Mouse (Mus musculus): Measurements from ENCODE around the gene Cideb. TPM values are rescaled to one million over a fixed set of nuclear protein-coding genes. Genes with fewer than 3 reads are reported as not detected.

Cideb gene
- polyA plus RNA-seq, 3 experiments from 2014 or later = not detected

- ATAC-seq = peak; percentile 60
Observed at GRCm38 (mm10) chr14:55721700-55722437, 36.4 kb downstream of the Cideb start, which contains the start of gene Rabggta. Gene Rabggta, minus strand, starts transcription at chr14:55722263.

- ATAC-seq = no peak
Observed at GRCm38 (mm10) chr14:55721076-55721475, 37.2 kb downstream of the Cideb start.

DNA sequence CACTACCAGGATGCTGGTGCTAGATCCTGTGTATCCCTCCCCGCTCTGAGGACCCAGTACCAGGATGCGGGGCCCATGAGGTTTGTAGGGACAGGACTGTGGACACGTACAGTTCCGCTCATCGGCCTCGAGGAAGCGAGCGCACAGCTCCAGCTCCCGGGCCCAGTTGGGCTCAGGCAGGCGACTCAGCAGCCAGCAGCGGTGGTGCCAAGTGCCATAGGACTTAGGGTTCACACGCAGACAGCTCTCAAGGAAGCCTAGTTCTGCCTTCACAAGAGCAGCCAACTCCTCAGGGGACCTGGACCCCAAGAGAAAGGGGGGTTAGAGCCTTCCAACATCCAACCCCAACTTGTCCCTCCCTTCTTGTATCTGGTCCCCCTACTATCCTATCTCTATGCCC, 37.6 kb downstream of the Cideb start:
- no peak for ATAC-seq

- no peak for ATAC-seq
Observed at GRCm38 (mm10) chr14:55719737-55720136, 38.5 kb downstream of the Cideb start.

DNA sequence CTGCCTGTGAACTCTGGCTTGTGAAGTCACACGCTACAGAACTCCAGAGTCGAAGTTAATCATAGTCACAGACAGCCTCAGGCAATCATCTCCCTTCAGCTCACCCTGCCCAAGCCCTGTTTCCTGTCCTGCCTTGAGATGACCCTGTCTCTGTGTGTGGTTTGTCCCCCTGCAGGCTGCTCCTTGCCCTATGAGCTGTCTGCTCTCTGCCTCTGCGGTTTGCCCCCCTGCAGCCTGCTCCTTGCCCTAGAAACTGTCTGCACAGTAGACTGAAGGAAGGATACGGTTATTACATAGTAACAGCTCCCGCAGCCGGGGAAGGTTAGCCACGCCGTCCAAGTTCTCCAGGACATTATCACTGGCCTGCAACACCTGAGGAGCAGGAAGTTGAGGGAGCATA, 41.4 kb downstream of the Cideb start:
- ATAC-seq = no peak

- no peak for ATAC-seq
Observed at GRCm38 (mm10) chr14:55716271-55716670, 42.0 kb downstream of the Cideb start.

- no peak for ATAC-seq
Observed at GRCm38 (mm10) chr14:55714893-55715292, 43.4 kb downstream of the Cideb start.

GRCm38 (mm10) chr14:55713729-55714122, 44.5 kb downstream of the Cideb start, which contains the start of gene Tgm1:
Gene Tgm1, minus strand, starts transcription at chr14:55713926.
- ATAC-seq = no peak

DNA sequence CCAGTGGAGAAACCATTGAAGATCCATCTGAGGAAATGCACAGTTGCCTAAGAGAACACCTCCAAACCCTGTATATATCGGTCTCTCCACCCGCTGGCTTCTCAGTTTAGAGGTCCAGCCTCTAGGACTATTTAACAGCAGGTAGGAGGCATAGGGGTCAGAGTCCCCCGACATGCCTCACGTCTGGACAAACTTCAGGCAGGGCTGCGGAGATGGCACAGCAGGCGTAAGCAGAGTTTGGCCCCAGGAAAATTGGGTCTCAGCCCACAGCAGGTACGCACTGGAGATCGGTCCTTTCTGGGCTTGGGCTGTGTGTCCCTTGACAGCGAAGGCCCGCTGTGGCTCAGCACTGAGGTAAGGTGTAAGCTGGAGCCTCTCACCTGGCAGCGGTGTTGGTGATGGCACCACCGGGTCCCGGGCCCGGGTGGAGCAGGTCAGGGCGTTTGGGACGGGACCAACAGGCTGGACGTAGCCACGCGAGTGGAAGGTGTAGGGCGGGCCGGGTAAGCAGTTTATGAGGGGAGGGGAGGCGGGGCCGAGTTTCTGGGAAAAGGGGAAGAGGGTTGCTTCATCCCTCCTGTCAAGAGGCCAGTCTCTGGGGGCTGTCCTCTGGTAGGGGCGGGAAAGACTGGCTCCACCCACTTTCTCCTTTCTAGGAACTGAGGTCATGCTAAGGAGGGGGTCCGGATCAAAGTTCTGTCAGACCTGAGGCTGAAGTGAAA, 45.1 kb downstream of the Cideb start:
- no peak for ATAC-seq

DNA sequence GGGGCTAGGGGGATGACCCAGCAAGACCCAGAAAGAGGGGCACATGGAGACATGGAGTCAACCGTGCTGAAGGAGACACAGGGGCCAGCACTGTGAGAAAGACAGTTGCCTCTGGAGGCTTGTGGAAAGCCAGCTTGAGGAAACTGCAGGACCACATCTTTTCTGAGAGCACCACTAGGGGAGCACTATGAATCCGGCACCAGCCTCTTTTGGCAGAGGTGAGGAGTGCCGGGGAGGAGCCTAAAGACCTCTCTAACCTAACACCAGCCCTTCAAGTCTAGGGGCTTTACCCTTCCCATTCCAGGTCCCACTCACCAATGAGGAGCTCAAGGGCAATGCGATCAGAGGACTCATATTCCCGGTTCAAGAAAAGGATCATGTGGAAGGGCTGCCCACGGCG, 46.5 kb downstream of the Cideb start:
- no peak for ATAC-seq

DNA sequence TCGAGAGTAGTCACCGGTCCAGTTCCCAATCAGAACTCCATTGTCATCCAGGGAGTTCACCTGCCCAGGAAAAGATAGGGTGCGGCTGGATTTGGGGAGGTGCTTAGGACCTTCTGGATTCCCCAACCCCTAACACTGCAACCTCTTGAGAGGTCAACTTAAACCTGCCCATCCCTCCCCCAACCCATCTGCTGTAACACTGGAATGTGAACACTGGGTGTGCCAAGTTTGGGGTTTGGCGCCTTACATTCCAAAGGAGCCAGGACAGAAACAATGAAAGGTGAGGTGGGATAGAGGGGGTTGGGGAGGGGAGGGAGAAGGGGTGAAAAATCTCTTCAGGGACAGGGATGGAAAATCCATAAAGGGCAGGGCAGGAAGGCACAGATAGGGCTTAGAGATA, 48.7 kb downstream of the Cideb start:
- no peak for ATAC-seq

DNA sequence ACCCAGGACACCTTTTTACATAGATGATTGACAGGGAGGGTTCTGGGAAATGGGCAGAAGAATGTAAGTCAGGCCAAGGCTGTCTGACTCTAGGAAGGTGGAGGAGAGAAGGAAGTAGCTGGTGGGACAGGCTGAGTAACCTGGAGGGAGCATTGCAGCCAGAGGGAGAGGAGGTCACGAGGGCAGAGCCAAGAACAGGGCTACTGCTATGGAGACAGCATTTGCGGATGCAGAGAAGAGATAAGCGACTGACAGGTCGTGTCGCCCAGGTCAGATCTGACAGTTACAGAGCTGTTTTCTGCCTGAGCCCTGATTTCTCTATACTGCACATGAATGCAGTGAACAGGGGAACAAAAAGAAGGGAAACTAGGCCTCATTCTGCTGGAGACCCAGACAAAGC, 50.9 kb downstream of the Cideb start:
- no peak for ATAC-seq

- no peak for ATAC-seq
Observed at GRCm38 (mm10) chr14:55706051-55706600, 52.1 kb downstream of the Cideb start.

Other genes starting within 250 kb of the Cideb start
- gene Cpne6, start 248.0 kb downstream of the Cideb start, polyA plus RNA-seq (2017; shearing (Covaris generic)) = not detected
- under 1 TPM in 1 of 3 experiments, not detected in 2; 0.08 TPM for gene Nrl, start 233.5 kb downstream of the Cideb start, polyA plus RNA-seq (2017; shearing (Covaris generic))
- gene Pck2, start 218.2 kb downstream of the Cideb start, polyA plus RNA-seq (2017; shearing (Covaris generic)) = 10 to 100 TPM; 31.9 to 37.5 (median 35.9) TPM
- gene Dcaf11, start 198.5 kb downstream of the Cideb start, polyA plus RNA-seq (2017; shearing (Covaris generic)) = 100 to 1,000 TPM in 1 of 3 experiments, 10 to 100 TPM in 2; 73.9 to 107 (median 81.0) TPM
- 1 to 10 TPM; 1.4 to 3.2 (median 3.2) TPM for gene A730061H03Rik, start 198.1 kb downstream of the Cideb start, polyA plus RNA-seq (2017; shearing (Covaris generic))
- not detected for gene Fitm1, start 182.8 kb downstream of the Cideb start, polyA plus RNA-seq (2017; shearing (Covaris generic))
- gene Psme1, start 180.3 kb downstream of the Cideb start, polyA plus RNA-seq (2017; shearing (Covaris generic)) = 100 to 1,000 TPM; 667 to 812 (median 693) TPM
- gene Emc9, start 173.2 kb downstream of the Cideb start, polyA plus RNA-seq (2017; shearing (Covaris generic)) = 10 to 100 TPM; 19.1 to 25.6 (median 23.3) TPM
- gene Psme2, start 167.3 kb downstream of the Cideb start, polyA plus RNA-seq (2017; shearing (Covaris generic)) = 1,000 to 10,000 TPM in 1 of 3 experiments, 100 to 1,000 TPM in 2; 828 to 1,360 (median 869) TPM
- 10 to 100 TPM; 26.7 to 37.2 (median 35.3) TPM for gene Rnf31, start 166.8 kb downstream of the Cideb start, polyA plus RNA-seq (2017; shearing (Covaris generic))
- gene Irf9, start 154.9 kb downstream of the Cideb start, polyA plus RNA-seq (2017; shearing (Covaris generic)) = 100 to 1,000 TPM; 120 to 174 (median 141) TPM
- gene Rec8, start 140.4 kb downstream of the Cideb start, polyA plus RNA-seq (2017; shearing (Covaris generic)) = 1 to 10 TPM in 2 of 3 experiments, not detected in 1; 2.7 to 4.0 TPM
- 10 to 100 TPM; 21.1 to 39.8 (median 36.3) TPM for gene Ipo4, start 122.5 kb downstream of the Cideb start, polyA plus RNA-seq (2017; shearing (Covaris generic))
- 1 to 10 TPM in 2 of 3 experiments, under 1 TPM in 1; 0.44 to 2.8 (median 2.5) TPM for gene Gm49378, start 120.6 kb downstream of the Cideb start, polyA plus RNA-seq (2017; shearing (Covaris generic))
- 10 to 100 TPM; 36.3 to 45.0 (median 39.3) TPM for gene Tm9sf1, start 114.7 kb downstream of the Cideb start, polyA plus RNA-seq (2017; shearing (Covaris generic))
- gene Tssk4, start 108.3 kb downstream of the Cideb start, polyA plus RNA-seq (2017; shearing (Covaris generic)) = 1 to 10 TPM in 2 of 3 experiments, under 1 TPM in 1; 0.68 to 2.2 (median 1.2) TPM
- gene Mdp1, start 98.0 kb downstream of the Cideb start, polyA plus RNA-seq (2017; shearing (Covaris generic)) = 100 to 1,000 TPM in 1 of 3 experiments, 10 to 100 TPM in 2; 89.2 to 101 (median 95.6) TPM
- gene Gmpr2, start 86.5 kb downstream of the Cideb start, polyA plus RNA-seq (2017; shearing (Covaris generic)) = 10 to 100 TPM; 25.8 to 33.9 (median 29.9) TPM
- 100 to 1,000 TPM; 335 to 412 (median 375) TPM for gene Nedd8, start 86.3 kb downstream of the Cideb start, polyA plus RNA-seq (2017; shearing (Covaris generic))
- 10 to 100 TPM; 26.4 to 30.7 (median 30.2) TPM for gene Tinf2, start 76.6 kb downstream of the Cideb start, polyA plus RNA-seq (2017; shearing (Covaris generic))
- not detected for gene Tgm1, start 44.5 kb downstream of the Cideb start, polyA plus RNA-seq (2017; shearing (Covaris generic))
- gene Rabggta, start 36.2 kb downstream of the Cideb start, polyA plus RNA-seq (2017; shearing (Covaris generic)) = 10 to 100 TPM; 40.8 to 75.9 (median 62.1) TPM
- gene Dhrs1, start 12.8 kb downstream of the Cideb start, polyA plus RNA-seq (2017; shearing (Covaris generic)) = 10 to 100 TPM; 32.4 to 57.8 (median 46.5) TPM
- gene Nop9, start 12.8 kb downstream of the Cideb start, polyA plus RNA-seq (2017; shearing (Covaris generic)) = 1 to 10 TPM; 4.1 to 8.4 (median 5.4) TPM
- gene Ltb4r2, start 3.0 kb upstream of the Cideb start, polyA plus RNA-seq (2017; shearing (Covaris generic)) = not detected
- gene Ltb4r1, start 7.5 kb upstream of the Cideb start, polyA plus RNA-seq (2017; shearing (Covaris generic)) = 10 to 100 TPM in 1 of 3 experiments, 1 to 10 TPM in 1, under 1 TPM in 1; 0.57 to 16.6 (median 3.8) TPM
- gene Adcy4, start 25.6 kb upstream of the Cideb start, polyA plus RNA-seq (2017; shearing (Covaris generic)) = under 1 TPM in 1 of 3 experiments, not detected in 2; 0.29 TPM
- gene Ripk3, start 30.4 kb upstream of the Cideb start, polyA plus RNA-seq (2017; shearing (Covaris generic)) = 10 to 100 TPM; 71.9 to 99.8 (median 84.8) TPM
- gene Nfatc4, start 64.7 kb upstream of the Cideb start, polyA plus RNA-seq (2017; shearing (Covaris generic)) = not detected
- under 1 TPM in 1 of 3 experiments, not detected in 2; 0.04 TPM for gene Nynrin, start 95.6 kb upstream of the Cideb start, polyA plus RNA-seq (2017; shearing (Covaris generic))
- under 1 TPM in 1 of 3 experiments, not detected in 2; 0.11 TPM for gene Cbln3, start 125.9 kb upstream of the Cideb start, polyA plus RNA-seq (2017; shearing (Covaris generic))
- gene Khnyn, start 126.5 kb upstream of the Cideb start, polyA plus RNA-seq (2017; shearing (Covaris generic)) = 10 to 100 TPM; 10.5 to 13.1 (median 12.8) TPM
- gene Sdr39u1, start 141.8 kb upstream of the Cideb start, polyA plus RNA-seq (2017; shearing (Covaris generic)) = 100 to 1,000 TPM in 1 of 3 experiments, 10 to 100 TPM in 2; 76.4 to 107 (median 93.3) TPM
- gene Cma1, start 186.2 kb upstream of the Cideb start, polyA plus RNA-seq (2017; shearing (Covaris generic)) = not detected
- not detected for gene Cma2, start 192.5 kb upstream of the Cideb start, polyA plus RNA-seq (2017; shearing (Covaris generic))

Measured in inflammation-experienced regulatory T-cells, adult 6 months (primary cell).